Mouse (Mus musculus): ENCODE results near the gene Bhlhe41. TPM values are rescaled to one million over a fixed set of nuclear protein-coding genes. Genes with fewer than 3 reads are reported as not detected.

Bhlhe41 gene
- polyA plus RNA-seq, 1 experiment from 2014 or later = 1.6 TPM

DNA sequence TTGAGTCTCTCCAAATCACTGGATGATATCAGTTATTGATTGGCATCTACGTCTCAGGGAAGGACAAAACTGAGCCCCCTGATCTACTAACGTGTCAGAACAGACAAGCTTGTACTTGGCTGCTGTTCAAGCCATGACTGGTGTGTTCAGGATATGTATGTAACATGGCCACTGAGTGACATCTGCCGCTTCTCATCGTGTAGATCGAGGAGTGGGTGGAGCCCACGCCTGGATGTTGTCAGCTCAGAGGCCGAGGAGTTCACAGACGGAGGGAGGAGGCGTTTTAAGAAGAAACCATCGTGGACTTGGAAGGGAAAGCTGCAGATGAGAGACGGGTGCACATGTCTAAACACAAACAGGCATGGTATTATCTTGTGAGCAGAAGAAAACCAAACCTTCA, 26.6 kb upstream of the Bhlhe41 start:
- no peak for DNase-seq (ENCODE audit: low spot score)

DNA sequence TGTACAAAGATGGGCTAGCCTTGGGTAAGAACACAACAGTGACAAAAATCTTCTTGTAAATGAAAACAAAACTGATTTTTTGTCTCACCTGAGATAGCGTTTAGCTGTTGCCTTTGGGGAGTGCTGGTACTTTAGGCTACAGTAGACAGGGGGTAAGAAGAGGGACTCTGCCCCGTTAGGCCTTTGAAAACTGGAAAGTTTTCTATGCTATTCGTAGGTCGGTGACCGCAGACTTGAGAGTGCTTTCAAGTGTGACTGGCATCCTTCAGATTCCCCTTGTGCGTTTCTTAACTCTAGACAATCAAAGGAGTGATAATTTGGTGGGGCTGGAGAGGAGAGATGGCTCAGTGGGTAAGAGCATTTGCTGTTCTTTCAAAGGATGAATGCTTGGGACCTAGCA, 22.4 kb upstream of the Bhlhe41 start:
- ATAC-seq (ENCODE audit: low FRiP score, low TSS enrichment) (no peak), DNase-seq (ENCODE audit: low spot score) (no peak)
- Histone ChIP-seq H3K4me1 (replicated peaks; ENCODE audit: control insufficient read depth, insufficient read depth) (no peaks in the 10 kb centered on the region), H3K9ac (ENCODE audit: low read length) (no peak overlapping the region), H3K9me3 (ENCODE audit: control insufficient read depth, low read length) (no peaks in the 10 kb centered on the region), H3K36me3 (ENCODE audit: control insufficient read depth, insufficient read depth, low read length) (no peaks in the 10 kb centered on the region), H3K27me3 (ENCODE audit: control insufficient read depth, insufficient read depth, low read length) (no peaks in the 10 kb centered on the region), H3K4me2 (replicated peaks; ENCODE audit: low read depth) (no peak overlapping the region), H3K27ac (replicated peaks) (no peak overlapping the region), H3K4me3 (ENCODE audit: low read depth, low read length) (no peak overlapping the region)
- TF ChIP-seq CTCF (IDR thresholded peaks at IDR 0.05; ENCODE audit: low read depth) = no peak
- TF ChIP-seq EP300 (optimal IDR thresholded peaks at IDR 0.05) = no peak
- WGBS = 92% methylated on average over 6 of the region's 6 CpGs

More for the DNA sequence above, 26.6 kb upstream of the Bhlhe41 start:
- Histone ChIP-seq H3K27ac (replicated peaks) (no peak overlapping the region), H3K9me3 (ENCODE audit: control insufficient read depth, low read length) (no peaks in the 10 kb centered on the region), H3K27me3 (ENCODE audit: control insufficient read depth, insufficient read depth, low read length) (no peaks in the 10 kb centered on the region), H3K4me2 (replicated peaks; ENCODE audit: low read depth) (no peak overlapping the region), H3K4me3 (ENCODE audit: low read depth, low read length) (no peak overlapping the region), H3K36me3 (ENCODE audit: control insufficient read depth, insufficient read depth, low read length) (no peaks in the 10 kb centered on the region), H3K4me1 (replicated peaks; ENCODE audit: control insufficient read depth, insufficient read depth) (no peaks in the 10 kb centered on the region), H3K9ac (ENCODE audit: low read length) (no peak overlapping the region)
- TF ChIP-seq EP300 (optimal IDR thresholded peaks at IDR 0.05) (no peak), CTCF (IDR thresholded peaks at IDR 0.05; ENCODE audit: low read depth) (no peak)
- ATAC-seq (ENCODE audit: low FRiP score, low TSS enrichment) = no peak
- 64% methylated on average over 11 of the region's 11 CpGs for WGBS

DNA sequence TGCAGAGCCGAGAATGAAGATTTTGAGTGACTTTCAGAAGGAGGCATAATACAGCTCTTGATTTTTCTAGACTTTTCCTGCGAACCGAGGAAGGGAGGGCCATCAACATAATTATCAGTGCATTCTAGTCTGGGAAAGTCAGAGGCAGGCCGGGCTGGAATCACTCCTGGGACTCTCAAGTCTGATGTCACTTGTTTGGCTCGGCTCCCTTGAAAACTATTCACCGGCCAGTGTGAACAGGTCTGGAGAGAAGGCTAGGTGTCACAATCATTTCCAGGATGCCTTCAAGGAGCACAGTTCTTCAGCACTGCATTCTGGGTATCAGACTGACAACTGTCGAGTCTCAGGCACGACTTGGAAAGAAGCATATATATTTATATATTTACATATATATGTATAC, 20.9 kb upstream of the Bhlhe41 start:
- H3K4me2 ChIP-seq (replicated peaks; ENCODE audit: low read depth) = no peak overlapping the region
- H3K27me3 ChIP-seq (ENCODE audit: control insufficient read depth, insufficient read depth, low read length) = no peaks in the 10 kb centered on the region
- H3K9ac ChIP-seq (ENCODE audit: low read length) = no peak overlapping the region
- H3K36me3 ChIP-seq (ENCODE audit: control insufficient read depth, insufficient read depth, low read length) = no peaks in the 10 kb centered on the region
- no peaks in the 10 kb centered on the region for H3K9me3 ChIP-seq (ENCODE audit: control insufficient read depth, low read length)
- no peaks in the 10 kb centered on the region for H3K4me1 ChIP-seq (replicated peaks; ENCODE audit: control insufficient read depth, insufficient read depth)
- WGBS = 60% methylated on average over 8 of the region's 8 CpGs
- no peak overlapping the region for H3K27ac ChIP-seq (replicated peaks)
- no peak for TF ChIP-seq CTCF (IDR thresholded peaks at IDR 0.05; ENCODE audit: low read depth)
- TF ChIP-seq EP300 (optimal IDR thresholded peaks at IDR 0.05) = no peak
- H3K4me3 ChIP-seq (ENCODE audit: low read depth, low read length) = no peak overlapping the region
- DNase-seq (ENCODE audit: low spot score) (no peak), ATAC-seq (ENCODE audit: low FRiP score, low TSS enrichment) (no peak)

DNA sequence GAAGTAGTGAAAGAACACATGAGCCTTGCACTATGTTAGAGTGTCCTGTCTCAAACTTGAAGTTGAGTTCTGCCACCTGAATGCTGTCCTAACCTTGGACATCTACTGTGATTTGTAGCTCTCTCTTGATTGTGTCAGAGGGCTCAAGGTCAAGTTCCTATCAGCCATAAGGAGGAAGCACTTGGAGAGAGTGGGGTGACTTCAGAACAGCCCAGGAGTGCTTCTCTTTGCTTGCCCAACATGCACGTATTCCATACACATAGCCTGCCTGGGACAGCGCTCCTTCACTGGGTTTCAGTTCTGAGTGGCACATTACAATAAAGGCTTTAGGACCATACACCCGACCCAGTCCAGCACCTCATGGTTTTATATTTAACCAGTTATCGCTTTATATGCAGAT, 19.7 kb upstream of the Bhlhe41 start:
- WGBS = 81% methylated on average over 4 of the region's 4 CpGs
- no peak for ATAC-seq (ENCODE audit: low FRiP score, low TSS enrichment)

DNA sequence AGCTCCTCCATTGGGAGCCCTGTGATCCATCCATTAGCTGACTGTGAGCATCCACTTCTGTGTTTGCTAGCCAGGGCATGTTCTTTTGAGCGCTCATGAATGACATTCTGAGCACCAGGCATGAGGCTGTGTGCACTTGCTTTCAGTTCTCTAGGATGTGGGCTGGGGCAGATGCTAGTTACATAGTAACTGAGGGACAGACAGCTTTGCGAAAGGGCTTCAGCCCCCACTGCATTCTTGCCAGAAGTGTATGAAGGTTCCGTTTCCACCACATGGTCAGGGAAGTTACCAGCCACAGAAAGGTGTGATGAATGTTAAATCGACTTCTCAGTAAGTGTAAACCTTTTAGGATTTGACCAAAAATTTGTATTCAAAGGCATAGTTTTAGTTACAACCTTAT, 18.3 kb upstream of the Bhlhe41 start:
- DNase-seq (ENCODE audit: low spot score) = no peak
- no peaks in the 10 kb centered on the region for H3K9me3 ChIP-seq (ENCODE audit: control insufficient read depth, low read length)
- no peak overlapping the region for H3K4me3 ChIP-seq (ENCODE audit: low read depth, low read length)
- no peaks in the 10 kb centered on the region for H3K27me3 ChIP-seq (ENCODE audit: control insufficient read depth, insufficient read depth, low read length)
- no peak overlapping the region for H3K4me2 ChIP-seq (replicated peaks; ENCODE audit: low read depth)
- 71% methylated on average over 4 of the region's 4 CpGs for WGBS
- ATAC-seq (ENCODE audit: low FRiP score, low TSS enrichment) = no peak
- no peak for TF ChIP-seq EP300 (optimal IDR thresholded peaks at IDR 0.05)
- TF ChIP-seq CTCF (IDR thresholded peaks at IDR 0.05; ENCODE audit: low read depth) = no peak
- H3K36me3 ChIP-seq (ENCODE audit: control insufficient read depth, insufficient read depth, low read length) = no peaks in the 10 kb centered on the region
- no peak overlapping the region for H3K9ac ChIP-seq (ENCODE audit: low read length)
- no peak overlapping the region for H3K27ac ChIP-seq (replicated peaks)
- no peaks in the 10 kb centered on the region for H3K4me1 ChIP-seq (replicated peaks; ENCODE audit: control insufficient read depth, insufficient read depth)

More for the DNA sequence above, 19.7 kb upstream of the Bhlhe41 start:
- no peak overlapping the region for H3K4me3 ChIP-seq (ENCODE audit: low read depth, low read length)
- no peak for DNase-seq (ENCODE audit: low spot score)
- no peaks in the 10 kb centered on the region for H3K9me3 ChIP-seq (ENCODE audit: control insufficient read depth, low read length)
- no peaks in the 10 kb centered on the region for H3K27me3 ChIP-seq (ENCODE audit: control insufficient read depth, insufficient read depth, low read length)
- no peak overlapping the region for H3K9ac ChIP-seq (ENCODE audit: low read length)
- H3K36me3 ChIP-seq (ENCODE audit: control insufficient read depth, insufficient read depth, low read length) = no peaks in the 10 kb centered on the region
- TF ChIP-seq CTCF (IDR thresholded peaks at IDR 0.05; ENCODE audit: low read depth) (no peak), EP300 (optimal IDR thresholded peaks at IDR 0.05) (no peak)
- H3K4me2 ChIP-seq (replicated peaks; ENCODE audit: low read depth) = no peak overlapping the region
- no peak overlapping the region for H3K27ac ChIP-seq (replicated peaks)
- no peaks in the 10 kb centered on the region for H3K4me1 ChIP-seq (replicated peaks; ENCODE audit: control insufficient read depth, insufficient read depth)

DNA sequence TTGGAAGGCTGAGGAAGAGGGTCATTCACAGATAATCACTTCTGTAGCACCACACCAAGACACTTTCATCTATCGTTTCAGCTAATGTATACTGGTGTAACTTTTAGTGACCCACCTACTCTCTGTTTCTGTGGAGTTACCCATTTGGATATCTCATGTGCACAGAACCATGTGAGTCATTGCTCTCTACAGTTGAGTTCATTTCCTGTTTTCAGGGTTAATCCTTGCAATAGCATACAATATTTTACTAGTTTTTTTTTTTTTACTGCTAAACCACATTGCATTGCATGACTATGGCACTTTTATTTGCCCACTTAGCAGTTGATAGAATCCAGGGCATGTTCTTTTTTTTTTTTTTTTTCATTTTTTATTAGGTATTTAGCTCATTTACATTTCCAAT, 17.7 kb upstream of the Bhlhe41 start:
- Histone ChIP-seq H3K36me3 (ENCODE audit: control insufficient read depth, insufficient read depth, low read length) (no peaks in the 10 kb centered on the region), H3K9ac (ENCODE audit: low read length) (no peak overlapping the region), H3K4me2 (replicated peaks; ENCODE audit: low read depth) (no peak overlapping the region), H3K27me3 (ENCODE audit: control insufficient read depth, insufficient read depth, low read length) (no peaks in the 10 kb centered on the region), H3K4me3 (ENCODE audit: low read depth, low read length) (no peak overlapping the region), H3K9me3 (ENCODE audit: control insufficient read depth, low read length) (no peaks in the 10 kb centered on the region), H3K4me1 (replicated peaks; ENCODE audit: control insufficient read depth, insufficient read depth) (no peaks in the 10 kb centered on the region), H3K27ac (replicated peaks) (no peak overlapping the region)
- 50% methylated on average over 1 of the region's 1 CpGs for WGBS
- ATAC-seq (ENCODE audit: low FRiP score, low TSS enrichment) (no peak), DNase-seq (ENCODE audit: low spot score) (no peak)
- no peak for TF ChIP-seq CTCF (IDR thresholded peaks at IDR 0.05; ENCODE audit: low read depth)
- TF ChIP-seq EP300 (optimal IDR thresholded peaks at IDR 0.05) = no peak
